Mouse (Mus musculus) natural killer cell, adult 2 months (primary cell): ENCODE data around the gene Mindy4b-ps.

ENCODE experiments used
- DNase-seq, 2 experiments: peaks; one replicate each; pipeline ENCODE4 v3.0.0; 2022; ENCODE audit warnings: low spot score in 2 of 2

Gene Mindy4b-ps

GRCm38 (mm10) chr3:58784219-58785092 is 37.7 kb downstream of the Mindy4b-ps start:
- peak in 1 of 2 experiments; percentile 15 for DNase-seq

GRCm38 (mm10) chr3:58783602-58784218 is 38.4 kb downstream of the Mindy4b-ps start:
- no peak for DNase-seq

- DNase-seq, result no peak
Measured at GRCm38 (mm10) chr3:58756429-58756828, 65.7 kb downstream of the Mindy4b-ps start.

- no peak for DNase-seq
Measured at GRCm38 (mm10) chr3:58755769-58756168, 66.3 kb downstream of the Mindy4b-ps start.

- no peak for DNase-seq
Measured at GRCm38 (mm10) chr3:58754361-58754760, 67.8 kb downstream of the Mindy4b-ps start.

GRCm38 (mm10) chr3:58751818-58752620 is 70.1 kb downstream of the Mindy4b-ps start:
- no peak for DNase-seq

- DNase-seq, result no peak
Measured at GRCm38 (mm10) chr3:58748724-58749123, 73.4 kb downstream of the Mindy4b-ps start.

GRCm38 (mm10) chr3:58747924-58748323 is 74.2 kb downstream of the Mindy4b-ps start:
- DNase-seq, result no peak

- DNase-seq, result no peak
Measured at GRCm38 (mm10) chr3:58739536-58739935, 82.6 kb downstream of the Mindy4b-ps start.
